Mouse (Mus musculus) liver, embryonic 15.5 days (tissue): ENCODE measurements around the gene Stk10. TPM values are rescaled to one million over a fixed set of nuclear protein-coding genes. Genes with fewer than 3 reads are reported as not detected.

Source experiments
- ATAC-seq: fragments of 200-750 bp; cut with Nextera tagmentation; 2 replicates; pipeline ENCODE4 v1.8.0; 2017; ENCODE audit warnings: moderate number of reproducible peaks, mild to moderate bottlenecking, moderate library complexity; ENCODE audit not compliant: insufficient read depth
- H3K27ac ChIP-seq: fragments of 300-500 bp; sonication (generic); replicated peaks from 2 replicates; pipeline ENCODE4 v1.5.1; 2015; ENCODE audit warnings: mild to moderate bottlenecking, inconsistent platforms
- H3K27me3 ChIP-seq: fragments of 300-500 bp; sonication (generic); 2 replicates; pipeline ENCODE4 v1.6.1; 2015; ENCODE audit warnings: mild to moderate bottlenecking, inconsistent platforms
- H3K36me3 ChIP-seq: fragments of 300-500 bp; sonication (generic); replicated peaks from 2 replicates; pipeline ENCODE4 v1.6.1; 2015; ENCODE audit warnings: moderate library complexity, mild to moderate bottlenecking, inconsistent platforms
- H3K4me1 ChIP-seq: fragments of 300-500 bp; sonication (generic); replicated peaks from 2 replicates; pipeline ENCODE4 v1.6.1; 2015; ENCODE audit warnings: inconsistent platforms
- H3K4me2 ChIP-seq: fragments of 300-500 bp; sonication (generic); 2 replicates; pipeline ENCODE4 v1.6.1; 2015; ENCODE audit warnings: moderate library complexity, mild to moderate bottlenecking, inconsistent platforms
- H3K4me3 ChIP-seq: fragments of 300-500 bp; sonication (generic); replicated peaks from 2 replicates; pipeline ENCODE4 v1.5.1; 2015; ENCODE audit warnings: mild to moderate bottlenecking, inconsistent platforms
- H3K9ac ChIP-seq: fragments of 300-500 bp; sonication (generic); 2 replicates; pipeline ENCODE4 v1.6.1; 2015; ENCODE audit warnings: moderate library complexity, mild to moderate bottlenecking, inconsistent platforms
- H3K9me3 ChIP-seq: fragments of 300-500 bp; sonication (generic); replicated peaks from 2 replicates; pipeline ENCODE4 v1.6.1; 2016; ENCODE audit warnings: inconsistent platforms
- WGBS: fragments of 180-500 bp; shearing (Covaris S2); methylation state at CpG from one replicate; pipeline ENCODE4 v1.1.7; 2015; ENCODE audit warnings: mixed read lengths; ENCODE audit not compliant: insufficient replicate concordance; 5-methylcytosine and 5-hydroxymethylcytosine counted together
- polyA plus RNA-seq: library from polyadenylated mRNA; unstranded; fragments of >200 nt; fragmentation: Nextera tagmentation; extraction: Ambion mirVana; gene quantifications from 2 replicates; pipeline ENCODE4 v1.2.1, GENCODE M21; 2015

Gene Stk10
- polyA plus RNA-seq, 1 experiment from 2014 or later, result 4.3 TPM

GRCm38 (mm10) chr11:32551579-32552297 is 18.6 kb downstream of the Stk10 start:
- Histone ChIP-seq H3K9ac (no peak overlapping the region), H3K9me3 (no peaks in the 10 kb centered on the region), H3K4me1 (peaks cover 61% of the 10 kb centered on the region), H3K27me3 (no peaks in the 10 kb centered on the region), H3K36me3 (no peaks in the 10 kb centered on the region), H3K4me3 (no peak overlapping the region), H3K27ac (no peak overlapping the region), H3K4me2 (no peak overlapping the region)
- 68% methylated on average over 12 of the region's 12 CpGs for WGBS
- no peak for ATAC-seq

- Histone ChIP-seq H3K27ac (peak overlapping the region; percentile 49; the same call in 1 of the 2 replicates), H3K9ac (no peak overlapping the region)
- no peak for ATAC-seq
These were observed 19.4 kb downstream of the Stk10 start for GRCm38 (mm10) chr11:32552401-32553090.

GRCm38 (mm10) chr11:32553311-32554140 is 20.4 kb downstream of the Stk10 start:
- Histone ChIP-seq H3K36me3 (no peaks in the 10 kb centered on the region), H3K4me2 (peak overlapping the region; percentile 12; the same call in 1 of the 2 replicates), H3K27me3 (no peaks in the 10 kb centered on the region), H3K4me3 (no peak overlapping the region), H3K9ac (no peak overlapping the region), H3K4me1 (peaks cover 55% of the 10 kb centered on the region), H3K27ac (peak overlapping the region; percentile 49), H3K9me3 (no peaks in the 10 kb centered on the region)
- WGBS, result 31% methylated on average over 14 of the region's 14 CpGs
- peak; percentile 10; the same call in 1 of the 2 replicates for ATAC-seq

More at GRCm38 (mm10) chr11:32552401-32553090, 19.4 kb downstream of the Stk10 start:
- Histone ChIP-seq H3K4me2 (no peak overlapping the region), H3K27me3 (no peaks in the 10 kb centered on the region), H3K4me1 (peaks cover 54% of the 10 kb centered on the region), H3K36me3 (no peaks in the 10 kb centered on the region), H3K4me3 (no peak overlapping the region), H3K9me3 (no peaks in the 10 kb centered on the region)
- WGBS, result 60% methylated on average over 13 of the region's 13 CpGs

- Histone ChIP-seq H3K4me2 (0 out of 2 replicates have a peak overlapping the region, but pooled peaks have one; percentile 6), H3K27ac (peak overlapping the region; percentile 42), H3K27me3 (no peaks in the 10 kb centered on the region), H3K9ac (no peak overlapping the region), H3K4me1 (peaks cover 61% of the 10 kb centered on the region), H3K9me3 (no peaks in the 10 kb centered on the region), H3K4me3 (no peak overlapping the region), H3K36me3 (no peaks in the 10 kb centered on the region)
- ATAC-seq, result peak; percentile 29; the same call in 1 of the 2 replicates
- WGBS, result 39% methylated on average over 14 of the region's 14 CpGs
These were observed 21.3 kb downstream of the Stk10 start for GRCm38 (mm10) chr11:32554141-32555091.

GRCm38 (mm10) chr11:32555103-32555689 is 22.1 kb downstream of the Stk10 start:
- H3K4me2 ChIP-seq, result no peak overlapping the region
- 73% methylated on average over 12 of the region's 12 CpGs for WGBS
- no peak; the same call in 1 of the 2 replicates for ATAC-seq

GRCm38 (mm10) chr11:32556333-32556990 is 23.4 kb downstream of the Stk10 start:
- Histone ChIP-seq H3K27me3 (no peaks in the 10 kb centered on the region), H3K9ac (no peak overlapping the region), H3K4me1 (peaks cover 53% of the 10 kb centered on the region), H3K9me3 (no peaks in the 10 kb centered on the region), H3K27ac (no peak overlapping the region), H3K36me3 (no peaks in the 10 kb centered on the region), H3K4me2 (no peak overlapping the region), H3K4me3 (no peak overlapping the region)
- 71% methylated on average over 10 of the region's 10 CpGs for WGBS
- ATAC-seq, result no peak

More at GRCm38 (mm10) chr11:32555103-32555689, 22.1 kb downstream of the Stk10 start:
- H3K9me3 ChIP-seq, result no peaks in the 10 kb centered on the region
- H3K9ac ChIP-seq, result no peak overlapping the region
- no peaks in the 10 kb centered on the region for H3K36me3 ChIP-seq
- no peaks in the 10 kb centered on the region for H3K27me3 ChIP-seq
- no peak overlapping the region for H3K27ac ChIP-seq
- peaks cover 61% of the 10 kb centered on the region for H3K4me1 ChIP-seq
- H3K4me3 ChIP-seq, result no peak overlapping the region

- H3K36me3 ChIP-seq, result no peaks in the 10 kb centered on the region
- 83% methylated on average over 4 of the region's 4 CpGs for WGBS
- H3K27ac ChIP-seq, result no peak overlapping the region; the same call in 1 of the 2 replicates
- peaks cover 52% of the 10 kb centered on the region for H3K4me1 ChIP-seq
- H3K9ac ChIP-seq, result no peak overlapping the region
- H3K27me3 ChIP-seq, result no peaks in the 10 kb centered on the region
- no peak overlapping the region for H3K4me3 ChIP-seq
- no peak for ATAC-seq
- H3K4me2 ChIP-seq, result no peak overlapping the region
- H3K9me3 ChIP-seq, result no peaks in the 10 kb centered on the region
These were observed 24.9 kb downstream of the Stk10 start for GRCm38 (mm10) chr11:32558026-32558425.

- H3K36me3 ChIP-seq, result no peaks in the 10 kb centered on the region
- no peaks in the 10 kb centered on the region for H3K27me3 ChIP-seq
- no peak overlapping the region for H3K27ac ChIP-seq
- no peaks in the 10 kb centered on the region for H3K9me3 ChIP-seq
- H3K4me3 ChIP-seq, result no peak overlapping the region
- 34% methylated on average over 8 of the region's 8 CpGs for whole genome bisulfite sequencing
- peaks cover 52% of the 10 kb centered on the region for H3K4me1 ChIP-seq
- no peak overlapping the region for H3K9ac ChIP-seq
- no peak overlapping the region for H3K4me2 ChIP-seq
- ATAC-seq, result no peak
These were observed 25.6 kb downstream of the Stk10 start for GRCm38 (mm10) chr11:32558677-32559076.

GRCm38 (mm10) chr11:32560015-32560770 is 27.1 kb downstream of the Stk10 start:
- peaks cover 52% of the 10 kb centered on the region for H3K4me1 ChIP-seq
- no peaks in the 10 kb centered on the region for H3K9me3 ChIP-seq
- H3K27me3 ChIP-seq, result no peaks in the 10 kb centered on the region
- no peak for ATAC-seq
- WGBS, result 76% methylated on average over 12 of the region's 12 CpGs
- no peak overlapping the region for H3K4me2 ChIP-seq
- no peak overlapping the region for H3K27ac ChIP-seq
- no peak overlapping the region for H3K9ac ChIP-seq
- no peak overlapping the region for H3K4me3 ChIP-seq
- no peaks in the 10 kb centered on the region for H3K36me3 ChIP-seq
